Mouse (Mus musculus) bone marrow macrophage, adult 2 months (primary cell): Measurements from ENCODE around the gene 9430097D07Rik.

Experiments used
- CTCF ChIP-seq: IDR thresholded peaks from 2 replicates; pipeline ENCODE4 v1.5.1; 2012; ENCODE audit warnings: low read depth, mild to moderate bottlenecking, low read length, moderate library complexity
- POLR2A ChIP-seq: IDR thresholded peaks from 2 replicates; pipeline ENCODE4 v1.6.1; 2012; ENCODE audit warnings: mild to moderate bottlenecking, low read depth, low read length, borderline replicate concordance

GRCm38 (mm10) chr2:32559570-32559969, 15.9 kb downstream of the 9430097D07Rik start:
- TF ChIP-seq CTCF (no peak), POLR2A (no peak)
